ENCODE assay signal across 8 mouse cellular contexts in genomic region chr17:47468466-47468865, GRCm38 (mm10). TPM values are rescaled to one million over a fixed set of nuclear protein-coding genes. Genes with fewer than 3 reads are reported as not detected.
DNase-seq lines count a peak whose midpoint lies in the region; ATAC-seq and TF ChIP-seq lines count a peak whose summit lies in the region.

No protein-coding gene starts in this region.

- DNase-seq in heart, adult 2 months: peak; percentile 36 to 52
- DNase-seq in heart, adult 8-10 months (ENCODE audit: low spot score): no peak
- DNase-seq in hindbrain, embryonic 11.5 days (ENCODE audit: low spot score): no peak
- DNase-seq in midbrain, embryonic 14.5 days: no peak
- DNase-seq in urinary bladder, adult 2 months (ENCODE audit: low spot score): no peak
- DNase-seq in spleen, adult 18-20 months: no peak
- no peak for DNase-seq in adrenal gland, postnatal 4 days (ENCODE audit: low spot score in 2 of 2)

- peak overlapping the region; percentile 34 for H3K9ac ChIP-seq in heart, adult 2 months (ENCODE audit: low read depth, low read length)
- H3K9ac ChIP-seq in hindbrain, embryonic 11.5 days (ENCODE audit: low read depth, low read length): 0 out of 2 replicates have a peak overlapping the region, but pooled peaks have one; percentile 8
- H3K9ac ChIP-seq in midbrain, embryonic 14.5 days (replicated peaks; ENCODE audit: low read length): no peak overlapping the region

- TF ChIP-seq CTCF in heart, adult 2 months (IDR thresholded peaks at IDR 0.05): peak; percentile 28; the same call in 1 of the 2 replicates

- no peaks in the 10 kb centered on the region for H3K36me3 ChIP-seq in heart, adult 2 months (ENCODE audit: control insufficient read depth, insufficient read depth, low read length)
- H3K36me3 ChIP-seq in hindbrain, embryonic 11.5 days (ENCODE audit: control insufficient read depth, insufficient read depth, low read length): no peaks in the 10 kb centered on the region
- no peaks in the 10 kb centered on the region for H3K36me3 ChIP-seq in midbrain, embryonic 14.5 days (ENCODE audit: control insufficient read depth, insufficient read depth, low read length)

- H3K79me2 ChIP-seq in heart, adult 2 months (replicated peaks; ENCODE audit: control insufficient read depth, insufficient read depth, low read length): no peaks in the 10 kb centered on the region

- H3K27ac ChIP-seq in heart, adult 2 months: no peak overlapping the region
- H3K27ac ChIP-seq in brown adipose tissue, adult 24 weeks (replicated peaks; ENCODE audit: low read depth, low read length): no peak overlapping the region
- H3K27ac ChIP-seq in hindbrain, embryonic 11.5 days (ENCODE audit: low read depth, low read length): no peak overlapping the region
- no peak overlapping the region for H3K27ac ChIP-seq in midbrain, embryonic 14.5 days (replicated peaks; ENCODE audit: low read depth, low read length)

- no peak for ATAC-seq in hindbrain, embryonic 11.5 days (ENCODE audit: low FRiP score)
- no peak for ATAC-seq in midbrain, embryonic 14.5 days (ENCODE audit: low FRiP score, low TSS enrichment)

- peak overlapping the region; percentile 27 for H3K4me2 ChIP-seq in hindbrain, embryonic 11.5 days (replicated peaks; ENCODE audit: low read depth, low read length)
- H3K4me2 ChIP-seq in midbrain, embryonic 14.5 days (ENCODE audit: low read length): peak overlapping the region; percentile 19; the same call in 1 of the 2 replicates

- peaks cover 2% of the 10 kb centered on the region; the same call in 1 of the 2 replicates for H3K27me3 ChIP-seq in heart, adult 2 months (ENCODE audit: control insufficient read depth, insufficient read depth, low read length)
- peaks cover 30% of the 10 kb centered on the region for H3K27me3 ChIP-seq in hindbrain, embryonic 11.5 days (ENCODE audit: control insufficient read depth, insufficient read depth, low read length)
- H3K27me3 ChIP-seq in midbrain, embryonic 14.5 days (ENCODE audit: control insufficient read depth, insufficient read depth, low read length): peaks cover 11% of the 10 kb centered on the region

- no peaks in the 10 kb centered on the region for H3K9me3 ChIP-seq in hindbrain, embryonic 11.5 days (ENCODE audit: control insufficient read depth, low read length)
- no peaks in the 10 kb centered on the region for H3K9me3 ChIP-seq in midbrain, embryonic 14.5 days (ENCODE audit: control insufficient read depth, low read length)

- no peak for TF ChIP-seq POLR2A in heart, adult 2 months (IDR thresholded peaks at IDR 0.05; ENCODE audit: insufficient read depth, low read depth, low read length)

- no peaks in the 10 kb centered on the region for H3K4me1 ChIP-seq in heart, adult 2 months (ENCODE audit: control insufficient read depth, insufficient read depth, low read length)
- no peaks in the 10 kb centered on the region for H3K4me1 ChIP-seq in brown adipose tissue, adult 24 weeks (ENCODE audit: control insufficient read depth, insufficient read depth, insufficient read length, low read length)
- H3K4me1 ChIP-seq in hindbrain, embryonic 11.5 days (replicated peaks; ENCODE audit: control insufficient read depth, insufficient read depth, low read length): peaks cover 6% of the 10 kb centered on the region; the same call in 1 of the 2 replicates
- H3K4me1 ChIP-seq in midbrain, embryonic 14.5 days (ENCODE audit: control insufficient read depth, insufficient read depth, low read length): no peaks in the 10 kb centered on the region

- H3K4me3 ChIP-seq in heart, adult 2 months: peak overlapping the region; percentile 20; the same call in 1 of the 2 replicates
- H3K4me3 ChIP-seq in brown adipose tissue, adult 24 weeks (ENCODE audit: insufficient read depth, low read depth, low read length): 0 out of 2 replicates have a peak overlapping the region, but pooled peaks have one; percentile 27
- H3K4me3 ChIP-seq in hindbrain, embryonic 11.5 days (ENCODE audit: low read depth, low read length): no peak overlapping the region
- H3K4me3 ChIP-seq in midbrain, embryonic 14.5 days (replicated peaks; ENCODE audit: low read depth, low read length): 0 out of 2 replicates have a peak overlapping the region, but pooled peaks have one; percentile 7

- WGBS in heart, adult 2 months: 20% methylated on average over 34 of the region's 34 CpGs
- WGBS in hindbrain, embryonic 11.5 days: 5% methylated on average over 34 of the region's 34 CpGs
- 4% methylated on average over 34 of the region's 34 CpGs for WGBS in midbrain, embryonic 14.5 days

- intact Hi-C loops in heart, adult 2 months (cut with DNase I): no loop called here

- TF ChIP-seq EP300 in heart, adult 2 months (IDR thresholded peaks at IDR 0.05; ENCODE audit: insufficient read depth, low read depth, low read length): no peak

RNA-seq across cellular contexts. Expression of gene 1700001C19Rik, which starts 31.3 kb away (rescaled TPM):
- not detected for total RNA-seq in heart, adult 2 months (2021)
- polyA plus RNA-seq in heart, adult 2 months (2012; rRNA removed): 0.44 and 0.76 TPM in 2 replicates
- not detected for total RNA-seq in heart, adult 8-10 months (2022)
- polyA plus RNA-seq in brown adipose tissue, adult 24 weeks (2012; ENCODE audit: insufficient read depth, insufficient read length, missing spikeins): not detected in 2 replicates
- 0.42 and 0.68 TPM in 2 replicates for polyA plus RNA-seq in hindbrain, embryonic 11.5 days (2014; fragmentation: Nextera tagmentation; extraction: Ambion mirVana)
- 0.72 and 0.76 TPM in 2 replicates for polyA plus RNA-seq in midbrain, embryonic 14.5 days (2014; fragmentation: Nextera tagmentation; extraction: Ambion mirVana)
- polyA plus RNA-seq in urinary bladder, adult 2 months (2012; rRNA removed): 0.26 and 0.43 TPM in 2 replicates
- total RNA-seq in adrenal gland, postnatal 4 days (2021): under 1 TPM; 0.48 to 0.96 TPM

RNA-seq across cellular contexts. Expression of gene AI661453, which starts 32.1 kb away (rescaled TPM):
- total RNA-seq in heart, adult 2 months (2021): 1 to 10 TPM; 1.2 to 1.4 TPM
- 0.64 and 1.00 TPM in 2 replicates for polyA plus RNA-seq in heart, adult 2 months (2012; rRNA removed)
- 1 to 10 TPM in 3 of 4 experiments, under 1 TPM in 1; 0.50 to 2.1 (median 1.2) TPM for total RNA-seq in heart, adult 8-10 months (2022)
- polyA plus RNA-seq in brown adipose tissue, adult 24 weeks (2012; ENCODE audit: insufficient read depth, insufficient read length, missing spikeins): 0.48 TPM in 1 of 2 replicates, not detected in the other
- polyA plus RNA-seq in hindbrain, embryonic 11.5 days (2014; fragmentation: Nextera tagmentation; extraction: Ambion mirVana): 0.40 and 0.49 TPM in 2 replicates
- polyA plus RNA-seq in midbrain, embryonic 14.5 days (2014; fragmentation: Nextera tagmentation; extraction: Ambion mirVana): 0.05 and 0.15 TPM in 2 replicates
- 9.4 and 14.9 TPM in 2 replicates for polyA plus RNA-seq in urinary bladder, adult 2 months (2012; rRNA removed)
- total RNA-seq in adrenal gland, postnatal 4 days (2021): 1 to 10 TPM; 2.7 to 4.4 TPM

RNA-seq across cellular contexts. Expression of gene Taf8, which starts 33.6 kb away (rescaled TPM):
- total RNA-seq in heart, adult 2 months (2021): 10 to 100 TPM; 10.8 to 12.5 TPM
- 14.2 and 21.0 TPM in 2 replicates for polyA plus RNA-seq in heart, adult 2 months (2012; rRNA removed)
- total RNA-seq in heart, adult 8-10 months (2022): 10 to 100 TPM in 2 of 4 experiments, 1 to 10 TPM in 2; 9.1 to 12.5 (median 10.4) TPM
- 6.8 and 8.9 TPM in 2 replicates for polyA plus RNA-seq in brown adipose tissue, adult 24 weeks (2012; ENCODE audit: insufficient read depth, insufficient read length, missing spikeins)
- polyA plus RNA-seq in hindbrain, embryonic 11.5 days (2014; fragmentation: Nextera tagmentation; extraction: Ambion mirVana): 26.5 and 28.7 TPM in 2 replicates
- polyA plus RNA-seq in midbrain, embryonic 14.5 days (2014; fragmentation: Nextera tagmentation; extraction: Ambion mirVana): 17.4 and 19.2 TPM in 2 replicates
- polyA plus RNA-seq in urinary bladder, adult 2 months (2012; rRNA removed): 29.5 and 33.2 TPM in 2 replicates
- total RNA-seq in adrenal gland, postnatal 4 days (2021): 10 to 100 TPM; 31.7 to 38.1 TPM

RNA-seq across cellular contexts. Expression of gene Ccnd3, which starts 36.4 kb away (rescaled TPM):
- total RNA-seq in heart, adult 2 months (2021): 10 to 100 TPM; 75.9 to 83.7 TPM
- 75.1 and 77.5 TPM in 2 replicates for polyA plus RNA-seq in heart, adult 2 months (2012; rRNA removed)
- total RNA-seq in heart, adult 8-10 months (2022): 10 to 100 TPM; 74.4 to 82.2 (median 75.2) TPM
- polyA plus RNA-seq in brown adipose tissue, adult 24 weeks (2012; ENCODE audit: insufficient read depth, insufficient read length, missing spikeins): 40.4 and 48.4 TPM in 2 replicates
- 190 and 195 TPM in 2 replicates for polyA plus RNA-seq in hindbrain, embryonic 11.5 days (2014; fragmentation: Nextera tagmentation; extraction: Ambion mirVana)
- 56.4 and 67.3 TPM in 2 replicates for polyA plus RNA-seq in midbrain, embryonic 14.5 days (2014; fragmentation: Nextera tagmentation; extraction: Ambion mirVana)
- 110 and 134 TPM in 2 replicates for polyA plus RNA-seq in urinary bladder, adult 2 months (2012; rRNA removed)
- 100 to 1,000 TPM; 198 to 200 TPM for total RNA-seq in adrenal gland, postnatal 4 days (2021)

Comparison
In these comparisons a context has a peak if more than half of its experiments do, and no peak if none do; other contexts are left out.
1. DNase-seq: peak in heart, adult 2 months (2 of 2); none in heart, adult 8-10 months (single experiment), hindbrain, embryonic 11.5 days (single experiment), midbrain, embryonic 14.5 days (single experiment), urinary bladder, adult 2 months (single experiment), spleen, adult 18-20 months (0 of 2) and adrenal gland, postnatal 4 days (0 of 2).